Mouse (Mus musculus) thymus, postnatal 25 days (tissue): ENCODE data around the gene Prdm16.

Experiments
- DNase-seq: peaks from one replicate; pipeline ENCODE4 v3.0.0; 2022

Gene Prdm16

DNA sequence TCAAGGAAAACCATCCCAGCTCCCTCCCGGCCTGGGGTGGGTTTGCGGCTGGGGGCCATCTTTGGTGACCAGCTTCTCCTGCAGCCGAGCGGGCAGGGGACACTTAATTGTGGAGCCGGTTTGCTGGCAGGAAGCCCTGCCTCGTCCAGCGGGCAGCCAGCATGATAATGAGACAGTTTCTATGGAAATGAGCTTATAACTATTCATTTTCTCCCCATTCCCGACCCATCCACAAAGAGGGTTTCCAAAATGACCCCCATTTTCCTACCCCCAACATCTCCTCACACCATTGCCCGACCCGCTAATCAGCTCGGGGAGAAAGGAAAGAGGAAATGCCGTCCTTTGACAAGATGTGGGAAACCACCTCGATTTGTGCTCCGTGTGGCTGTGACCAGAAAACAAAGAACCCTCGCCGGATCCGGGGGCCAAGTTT is 86.7 kb downstream of the Prdm16 start:
- DNase-seq = no peak

GRCm38 (mm10) chr4:154549497-154549896 is 87.2 kb downstream of the Prdm16 start:
- no peak for DNase-seq

DNA sequence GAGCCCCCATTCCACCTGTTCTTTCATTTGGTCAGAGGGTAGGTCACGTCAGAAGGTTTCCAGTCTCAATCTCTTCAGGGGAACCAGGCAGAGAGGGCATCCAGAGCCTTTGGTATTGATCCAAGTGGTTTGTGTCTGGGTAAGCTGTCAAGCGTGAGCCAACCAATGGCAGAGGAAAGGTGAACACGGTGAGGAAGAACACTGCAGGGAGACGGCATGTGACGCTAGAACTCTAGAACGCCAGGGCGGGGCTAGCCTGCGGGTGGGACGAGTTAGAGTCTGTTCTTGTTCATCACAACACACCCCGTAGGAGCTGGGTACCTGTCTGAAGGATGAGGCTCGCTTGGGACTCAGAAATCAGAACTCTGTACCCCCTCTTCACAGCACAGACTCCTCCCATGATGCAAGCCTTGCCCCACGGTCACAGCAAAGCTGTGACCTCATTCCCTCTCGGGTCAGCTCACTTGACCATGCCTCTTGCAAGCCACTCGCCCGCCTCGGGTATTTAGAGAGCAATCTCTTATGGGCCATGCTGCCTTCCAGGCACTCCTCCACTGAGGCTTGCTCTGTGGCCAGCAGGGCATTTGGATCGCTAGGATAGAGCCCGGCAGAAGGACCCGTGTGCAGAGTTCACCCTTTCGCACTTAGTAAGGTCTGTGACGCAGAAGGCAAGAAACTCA is 89.4 kb downstream of the Prdm16 start:
- no peak for DNase-seq

- no peak for DNase-seq
These were observed 91.4 kb downstream of the Prdm16 start for GRCm38 (mm10) chr4:154545296-154545695.

DNA sequence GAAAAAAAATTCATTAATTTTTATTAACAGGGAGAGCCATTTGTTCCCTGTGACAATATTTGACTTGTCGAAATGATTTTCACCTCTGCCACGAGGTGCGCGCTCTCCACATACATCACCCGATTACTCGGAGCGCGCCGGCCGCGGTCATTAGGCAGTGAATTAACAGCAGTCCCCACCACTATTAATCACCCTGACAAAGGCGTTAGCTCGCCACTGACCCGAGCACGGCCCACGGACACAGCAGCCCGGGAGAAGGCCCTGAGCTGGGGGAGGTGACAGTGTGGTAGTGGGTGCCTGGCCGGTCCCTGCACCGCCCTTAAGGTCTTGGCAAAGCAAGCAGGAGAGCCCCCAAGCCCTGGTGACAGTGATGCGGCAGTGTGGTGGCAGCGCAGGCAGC is 92.8 kb downstream of the Prdm16 start:
- no peak for DNase-seq

GRCm38 (mm10) chr4:154543128-154543527 is 93.5 kb downstream of the Prdm16 start:
- DNase-seq = no peak

- no peak for DNase-seq
These were observed 94.1 kb downstream of the Prdm16 start for GRCm38 (mm10) chr4:154542568-154542967.

- DNase-seq = no peak
These were observed 94.9 kb downstream of the Prdm16 start for GRCm38 (mm10) chr4:154541632-154542276.

- no peak for DNase-seq
These were observed 96.0 kb downstream of the Prdm16 start for GRCm38 (mm10) chr4:154540671-154541070.

DNA sequence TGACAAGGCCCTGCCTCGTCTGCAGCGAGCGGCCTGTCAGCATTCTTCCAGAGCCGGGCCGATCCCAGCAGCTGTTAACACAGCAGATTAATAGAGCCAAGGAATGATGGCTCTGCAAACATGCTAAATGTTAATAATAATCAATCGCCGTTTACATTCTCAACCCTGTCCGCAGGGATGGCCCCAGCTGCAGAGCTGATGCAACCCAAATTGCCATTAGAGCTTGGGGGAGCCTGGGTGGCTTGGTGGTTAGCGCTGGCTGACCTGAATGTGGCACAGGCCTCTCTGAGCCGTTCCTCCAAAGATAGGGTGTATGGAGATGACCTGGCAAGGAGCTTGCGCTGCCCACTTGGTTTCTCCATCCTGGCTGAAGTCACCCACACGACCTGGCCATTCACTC is 97.0 kb downstream of the Prdm16 start:
- no peak for DNase-seq

DNA sequence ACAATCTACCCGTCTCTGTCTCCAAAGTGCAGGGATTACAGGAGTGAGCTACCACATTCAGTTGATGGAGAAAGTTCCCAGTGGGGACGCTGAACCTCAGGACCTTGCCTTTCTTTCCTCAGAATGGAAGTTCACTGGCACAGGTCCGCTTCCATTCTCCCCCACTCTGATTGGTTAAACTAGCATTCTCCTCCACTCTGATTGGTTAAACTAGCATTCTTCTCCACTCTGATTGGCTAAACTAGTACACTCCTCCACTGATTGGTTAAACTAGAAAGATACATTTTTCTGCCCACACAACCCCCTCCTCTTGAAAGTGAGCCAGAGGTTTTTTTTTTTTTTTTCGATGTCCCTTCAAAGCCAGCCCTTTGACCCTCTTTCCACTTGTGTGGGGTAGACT is 97.9 kb downstream of the Prdm16 start:
- DNase-seq = no peak

GRCm38 (mm10) chr4:154536110-154536509 is 100.6 kb downstream of the Prdm16 start:
- no peak for DNase-seq

- no peak for DNase-seq
These were observed 105.3 kb downstream of the Prdm16 start for GRCm38 (mm10) chr4:154531368-154531767.

DNA sequence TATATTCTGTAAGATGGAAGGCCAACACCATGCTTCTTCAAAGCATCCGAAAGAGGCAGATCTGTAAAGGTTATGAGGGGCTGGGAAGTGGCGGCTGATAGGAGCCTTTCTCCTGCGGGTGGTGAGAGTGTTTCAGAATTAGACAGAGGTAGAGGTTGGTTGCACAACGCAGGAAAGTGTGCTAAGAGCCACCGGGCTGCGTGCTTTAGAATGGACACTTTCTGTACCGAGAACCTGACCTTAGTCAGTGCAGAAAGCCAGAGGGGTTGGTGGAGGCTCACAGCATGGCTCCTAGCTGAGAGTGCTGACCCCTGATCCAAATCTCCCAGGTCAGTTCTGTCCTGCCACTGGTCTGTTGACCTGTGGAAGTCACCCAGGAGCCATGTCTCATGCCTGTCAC is 106.3 kb downstream of the Prdm16 start:
- DNase-seq = no peak

DNA sequence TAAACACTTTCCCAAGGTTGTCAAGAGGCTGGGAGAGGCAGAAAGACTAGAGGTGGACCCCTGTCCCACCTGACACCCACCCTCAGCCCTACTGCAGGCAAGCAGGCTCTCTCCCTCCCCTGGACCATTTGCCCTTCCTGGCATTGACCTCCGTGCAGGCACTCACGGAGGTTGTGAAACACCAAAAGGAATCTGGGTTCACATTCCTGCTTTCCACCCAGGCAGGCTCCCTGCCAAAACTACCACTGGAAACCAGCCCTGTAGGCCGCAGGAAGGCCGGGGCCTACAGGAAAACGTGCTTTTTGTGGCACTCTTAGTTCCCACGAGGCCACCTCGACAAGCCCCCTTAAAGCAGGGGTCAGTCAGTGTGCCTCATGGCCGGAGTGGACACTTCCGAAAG is 109.2 kb downstream of the Prdm16 start:
- no peak for DNase-seq

DNA sequence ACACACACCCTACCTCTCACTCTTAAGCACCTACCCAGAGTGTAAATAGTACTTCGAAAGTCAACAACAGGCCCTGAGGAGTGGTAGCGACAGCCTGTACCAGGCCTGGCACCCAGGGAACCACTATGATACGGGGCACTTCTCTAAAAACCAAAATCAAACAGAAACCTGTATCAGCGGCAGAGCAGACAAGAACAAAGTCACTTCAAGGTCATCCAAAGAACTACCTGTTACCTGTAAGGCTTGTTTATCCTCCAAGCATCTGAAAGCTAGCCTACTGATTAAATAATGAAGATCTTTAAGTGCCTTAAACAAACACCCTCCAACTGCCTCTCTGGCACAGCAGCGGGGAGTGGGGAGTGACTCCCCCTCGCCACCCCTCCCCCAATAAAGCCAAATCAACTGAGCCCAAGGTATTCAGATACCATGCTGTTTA is 110.3 kb downstream of the Prdm16 start:
- no peak for DNase-seq

DNA sequence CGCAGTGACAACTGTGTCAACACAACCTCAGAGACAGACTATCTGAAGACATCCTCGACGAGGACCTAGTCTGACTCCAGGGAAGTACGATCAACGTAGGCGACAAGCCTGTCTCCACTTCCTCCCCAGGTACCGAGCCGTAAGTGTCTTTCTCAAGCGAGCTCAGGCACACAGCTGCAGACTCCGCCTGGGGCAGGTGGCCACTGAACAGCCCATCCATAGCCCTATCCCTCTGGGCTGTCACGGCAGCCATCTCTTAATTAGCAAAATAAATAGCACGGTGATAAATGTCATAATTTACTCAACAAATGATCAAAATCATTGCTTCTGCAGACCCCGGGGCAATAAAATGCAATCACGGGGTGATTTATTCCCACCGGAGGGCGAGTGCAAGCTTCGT is 112.8 kb downstream of the Prdm16 start:
- no peak for DNase-seq

- no peak for DNase-seq
These were observed 114.6 kb downstream of the Prdm16 start for GRCm38 (mm10) chr4:154521881-154522676.

GRCm38 (mm10) chr4:154519470-154520037 is 117.1 kb downstream of the Prdm16 start:
- no peak for DNase-seq

- DNase-seq = no peak
These were observed 118.7 kb downstream of the Prdm16 start for GRCm38 (mm10) chr4:154517991-154518390.

GRCm38 (mm10) chr4:154516470-154516869 is 120.2 kb downstream of the Prdm16 start:
- no peak for DNase-seq

DNA sequence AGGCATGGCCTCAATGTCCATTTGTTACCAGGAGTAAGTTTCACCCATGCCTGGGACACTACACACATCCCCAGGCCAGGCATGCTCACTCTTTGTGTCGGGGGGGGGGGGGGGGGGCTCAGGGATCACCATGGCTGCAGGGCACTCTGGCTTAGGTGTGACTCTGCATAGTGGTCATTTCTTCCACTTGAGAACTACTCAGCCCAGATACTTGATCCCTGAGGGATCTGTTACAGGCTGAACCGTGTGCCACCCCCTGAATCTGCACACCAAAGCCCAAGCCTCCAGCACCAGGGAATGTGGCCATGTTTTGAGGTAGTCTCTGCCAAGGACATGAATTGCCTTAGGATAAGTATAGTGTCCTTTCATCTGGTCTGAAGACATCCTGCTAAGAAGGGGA is 123.0 kb downstream of the Prdm16 start:
- DNase-seq = no peak

DNA sequence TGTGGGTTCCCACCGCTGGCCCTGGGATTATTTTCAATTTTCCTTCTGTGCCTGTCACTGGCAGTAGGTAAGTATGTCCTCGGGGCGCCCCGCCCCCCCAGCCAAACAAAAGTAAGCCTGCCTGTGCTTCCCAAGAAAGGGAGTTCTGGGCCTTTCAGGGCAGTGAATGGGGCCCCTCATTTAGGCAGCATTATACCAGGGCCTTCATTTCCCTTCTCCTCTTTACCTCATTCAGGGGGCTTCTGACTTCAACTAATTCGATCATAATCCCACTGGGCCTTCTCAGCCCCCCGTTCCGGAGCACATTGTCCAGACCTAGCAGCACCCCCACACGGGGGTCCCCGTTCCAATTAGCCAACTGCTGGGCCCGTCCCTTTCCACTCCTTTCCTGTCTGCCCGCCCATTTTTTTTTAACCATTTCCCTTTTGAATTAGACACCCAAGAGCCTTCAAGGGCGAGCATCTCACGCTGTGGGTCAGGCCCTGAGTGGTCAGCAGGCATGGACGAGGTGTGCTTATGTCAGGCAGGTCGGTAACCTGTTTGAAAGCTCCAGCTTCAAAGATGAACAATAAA is 124.1 kb downstream of the Prdm16 start:
- no peak for DNase-seq
